In genomic region chr3:116237527-116237926, GRCm38 (mm10) we compare ENCODE assay signal across 22 mouse cellular contexts. TPM values are rescaled to one million over a fixed set of nuclear protein-coding genes. Genes with fewer than 3 reads are reported as not detected.
A peak's percentile ranks its signal among the peaks of the same experiment; 100 is the strongest.
DNase-seq lines count a peak whose midpoint lies in the region; ATAC-seq and TF ChIP-seq lines count a peak whose summit lies in the region.
"Had no signal": no experiment of that assay in that cellular context is flagged by ENCODE, and none has a peak within 500 bp of the region (broad histone marks: within the 10 kb centered on the region; RNA-seq: fewer than 3 reads in every experiment).

No protein-coding gene starts in this region.

- DNase-seq in adrenal gland, adult 2 months, result peak; percentile 8
- DNase-seq in adrenal gland, postnatal 25 days, result no peak
- no peak for DNase-seq in kidney, postnatal 0 days (ENCODE audit: low spot score)
- no peak for DNase-seq in kidney, adult 11 months
- no peak for DNase-seq in brain, embryonic 14.5 days (ENCODE audit: low read depth)
- no peak for DNase-seq in thymus, postnatal 4 days
- DNase-seq in cerebellum, adult 2 months, result no peak
- DNase-seq: adrenal gland, postnatal 10 days; cerebellum, postnatal 36 days; kidney, adult 18-20 months; lung, postnatal 36 days; midbrain, embryonic 14.5 days; thymus, adult 2 months had no signal

- no peak for ATAC-seq in kidney, postnatal 0 days (replicated peaks; ENCODE audit: low FRiP score, low read depth)

- no peaks in the 10 kb centered on the region for H3K4me1 ChIP-seq in kidney, postnatal 0 days (replicated peaks; ENCODE audit: insufficient read depth, low read length)
- no peaks in the 10 kb centered on the region for H3K4me1 ChIP-seq in E14TG2a.4 (replicated peaks; ENCODE audit: low read depth, low read length)
- H3K4me1 ChIP-seq in cerebellum, adult 2 months (ENCODE audit: control insufficient read depth, insufficient read depth, low read length), result no peaks in the 10 kb centered on the region
- H3K4me1 ChIP-seq: embryonic facial prominence, embryonic 12.5 days; forebrain, embryonic 10.5 days; heart, embryonic 13.5 days; hindbrain, embryonic 10.5 days; limb, embryonic 12.5 days; neural tube, embryonic 12.5 days had no signal

- WGBS in kidney, postnatal 0 days, result 90% methylated on average over 5 of the region's 5 CpGs
- WGBS in cerebellum, adult 2 months, result 90% methylated on average over 5 of the region's 5 CpGs

- H3K4me3 ChIP-seq in kidney, postnatal 0 days (replicated peaks; ENCODE audit: low read depth, low read length), result no peak overlapping the region
- H3K4me3 ChIP-seq in E14TG2a.4 (replicated peaks; ENCODE audit: low read length), result no peak overlapping the region
- no peak overlapping the region for H3K4me3 ChIP-seq in cerebellum, adult 2 months (replicated peaks; ENCODE audit: insufficient read depth, low read depth, low read length)
- H3K4me3 ChIP-seq: embryonic facial prominence, embryonic 12.5 days; forebrain, embryonic 10.5 days; heart, embryonic 13.5 days; hindbrain, embryonic 10.5 days; left cerebral cortex, adult 2 months; limb, embryonic 12.5 days; neural tube, embryonic 12.5 days had no signal

- no peaks in the 10 kb centered on the region for H3K9me3 ChIP-seq in kidney, postnatal 0 days (replicated peaks; ENCODE audit: low read length)
- no peaks in the 10 kb centered on the region for H3K9me3 ChIP-seq in E14TG2a.4 (ENCODE audit: low read length)
- H3K9me3 ChIP-seq: embryonic facial prominence, embryonic 12.5 days; forebrain, embryonic 10.5 days; hindbrain, embryonic 10.5 days; limb, embryonic 12.5 days; neural tube, embryonic 12.5 days had no signal

- no peak overlapping the region for H3K9ac ChIP-seq in kidney, postnatal 0 days (ENCODE audit: low read depth, low read length)
- H3K9ac ChIP-seq: embryonic facial prominence, embryonic 12.5 days; heart, embryonic 13.5 days; limb, embryonic 12.5 days; neural tube, embryonic 12.5 days had no signal

- H3K27ac ChIP-seq in kidney, postnatal 0 days, result no peak overlapping the region
- no peak overlapping the region for H3K27ac ChIP-seq in cerebellum, adult 2 months (ENCODE audit: insufficient read depth, low read length)
- H3K27ac ChIP-seq: embryonic facial prominence, embryonic 12.5 days; forebrain, embryonic 10.5 days; heart, embryonic 13.5 days; hindbrain, embryonic 10.5 days; left cerebral cortex, adult 2 months; limb, embryonic 12.5 days; neural tube, embryonic 12.5 days had no signal

- TF ChIP-seq CTCF in kidney, postnatal 0 days (IDR thresholded peaks at IDR 0.05; ENCODE audit: low read depth), result peak; percentile 52
- 0 out of 2 replicates have a peak, but pooled peaks have one; percentile 12 for TF ChIP-seq CTCF in E14TG2a.4 (conservative IDR thresholded peaks at IDR 0.05; ENCODE audit: low read length)
- peak; percentile 16; the same call in 1 of the 2 replicates for TF ChIP-seq CTCF in brain, embryonic 14.5 days (IDR thresholded peaks at IDR 0.05; ENCODE audit: borderline replicate concordance, extremely low read depth, insufficient read depth, insufficient read length)
- no peak for TF ChIP-seq CTCF in cerebellum, adult 2 months (IDR thresholded peaks at IDR 0.05; ENCODE audit: borderline replicate concordance, insufficient read depth, low read depth, low read length)

- no peak for TF ChIP-seq POLR2A in brain, embryonic 14.5 days (IDR thresholded peaks at IDR 0.05; ENCODE audit: borderline replicate concordance, extremely low read depth, insufficient read depth, insufficient read length, poor library complexity, severe bottlenecking)
- no peak for TF ChIP-seq POLR2A in cerebellum, adult 2 months (IDR thresholded peaks at IDR 0.05; ENCODE audit: borderline replicate concordance, insufficient read depth, low read length)

- no peak overlapping the region for H3K4me2 ChIP-seq in kidney, postnatal 0 days (ENCODE audit: low read length)
- H3K4me2 ChIP-seq: embryonic facial prominence, embryonic 12.5 days; heart, embryonic 13.5 days; limb, embryonic 12.5 days; neural tube, embryonic 12.5 days had no signal

- no peaks in the 10 kb centered on the region for H3K27me3 ChIP-seq in kidney, postnatal 0 days (ENCODE audit: insufficient read depth, low read length)
- peaks cover 6% of the 10 kb centered on the region for H3K27me3 ChIP-seq in E14TG2a.4 (ENCODE audit: insufficient read depth, low read length)
- H3K27me3 ChIP-seq in cerebellum, adult 2 months (ENCODE audit: control insufficient read depth, insufficient read depth, low read length), result no peaks in the 10 kb centered on the region
- H3K27me3 ChIP-seq: embryonic facial prominence, embryonic 12.5 days; heart, embryonic 13.5 days; limb, embryonic 12.5 days; neural tube, embryonic 12.5 days had no signal

- no peaks in the 10 kb centered on the region for H3K36me3 ChIP-seq in kidney, postnatal 0 days (ENCODE audit: insufficient read depth, low read length)
- H3K36me3 ChIP-seq in E14TG2a.4 (ENCODE audit: insufficient read depth, low read length), result no peaks in the 10 kb centered on the region
- H3K36me3 ChIP-seq: embryonic facial prominence, embryonic 12.5 days; forebrain, embryonic 10.5 days; heart, embryonic 13.5 days; hindbrain, embryonic 10.5 days; limb, embryonic 12.5 days; neural tube, embryonic 12.5 days had no signal

RNA-seq across cellular contexts. Expression of gene Gpr88, which starts 15.8 kb away (rescaled TPM):
- total RNA-seq in adrenal gland, adult 2 months (2021), result under 1 TPM; 0.52 to 0.83 TPM
- 1.9 and 3.1 TPM in 2 replicates for polyA plus RNA-seq in adrenal gland, adult 2 months (2012; rRNA removed)
- total RNA-seq in adrenal gland, postnatal 25 days (2021), result 0.39 and 0.67 TPM in 2 replicates
- polyA plus RNA-seq in kidney, postnatal 0 days (2015; fragmentation: Nextera tagmentation; extraction: Ambion mirVana), result 0.30 and 0.77 TPM in 2 replicates
- polyA plus RNA-seq in brain, embryonic 14.5 days (2012; rRNA removed), result 7.9 and 10.2 TPM in 2 replicates
- 0.61 and 2.6 TPM in 2 replicates for polyA plus RNA-seq in cerebellum, adult 2 months (2012; rRNA removed)
- total RNA-seq: gastrocnemius, adult 18-20 months had no signal
- polyA plus RNA-seq: forebrain, embryonic 10.5 days had no signal
